Mouse (Mus musculus) heart, embryonic 10.5 days (tissue): ENCODE measurements around the gene Bola2. TPM values are rescaled to one million over a fixed set of nuclear protein-coding genes. Genes with fewer than 3 reads are reported as not detected.
"Not testable (repeated sequence)": the region's sequence is repeated elsewhere in the genome, so short reads cannot be mapped to it uniquely, and the experiment has no call there.

Source experiments
- DNase-seq: peaks from one replicate; pipeline ENCODE4 v3.0.0-alpha.2; 2017; ENCODE audit warnings: low spot score
- H3K27ac ChIP-seq: fragments of 300-500 bp; sonication (generic); 2 replicates; pipeline ENCODE4 v1.5.1; 2016; ENCODE audit warnings: mild to moderate bottlenecking
- H3K27me3 ChIP-seq: fragments of 300-500 bp; sonication (generic); 2 replicates; pipeline ENCODE4 v1.6.1; 2016; ENCODE audit warnings: mild to moderate bottlenecking; ENCODE audit not compliant: poor library complexity, insufficient read depth, severe bottlenecking
- H3K36me3 ChIP-seq: fragments of 300-500 bp; sonication (generic); 2 replicates; pipeline ENCODE4 v1.6.1; 2016; ENCODE audit warnings: mild to moderate bottlenecking, moderate library complexity
- H3K4me1 ChIP-seq: fragments of 300-500 bp; sonication (generic); 2 replicates; pipeline ENCODE4 v1.6.1; 2016; ENCODE audit warnings: mild to moderate bottlenecking
- H3K4me3 ChIP-seq: fragments of 300-500 bp; sonication (generic); 2 replicates; pipeline ENCODE4 v1.5.1; 2016; ENCODE audit warnings: mild to moderate bottlenecking, moderate library complexity
- H3K9me3 ChIP-seq: fragments of 300-500 bp; sonication (generic); 2 replicates; pipeline ENCODE4 v1.6.1; 2016; ENCODE audit warnings: mild to moderate bottlenecking, moderate library complexity
- WGBS: fragments of 180-500 bp; shearing (Covaris S2); methylation state at CpG from one replicate; pipeline ENCODE4 v1.1.7; 2016; 5-methylcytosine and 5-hydroxymethylcytosine counted together
- polyA plus RNA-seq: library from polyadenylated mRNA; unstranded; fragments of >200 nt; fragmentation: Nextera tagmentation; extraction: Ambion mirVana; gene quantifications from 2 replicates; pipeline ENCODE4 v1.2.1, GENCODE M21; 2016

The Bola2 gene
- polyA plus RNA-seq, 1 experiment from 2014 or later, result 159 TPM

DNA sequence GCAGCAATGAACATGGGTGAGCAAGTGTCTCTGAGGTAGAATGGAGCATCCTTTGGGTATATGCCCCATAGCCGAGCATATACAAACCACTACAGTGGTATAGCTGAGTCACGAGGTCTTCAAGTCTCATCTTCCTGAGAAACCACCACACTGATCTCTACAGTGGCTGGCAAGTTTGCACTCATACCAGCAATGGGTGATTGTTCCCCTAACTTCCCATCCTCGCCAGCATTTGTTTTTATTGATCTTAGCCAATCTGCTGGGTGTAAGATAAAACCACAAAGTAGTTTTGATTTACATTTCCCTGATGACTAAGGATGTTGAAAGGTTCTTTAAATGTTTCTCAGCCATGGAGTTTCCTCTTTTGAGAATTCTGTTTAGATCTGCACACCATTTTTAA lies 29.9 kb downstream of the Bola2 start:
- no peaks in the 10 kb centered on the region for H3K27me3 ChIP-seq
- DNase-seq, result no peak
- no peaks in the 10 kb centered on the region for H3K4me1 ChIP-seq
- no peaks in the 10 kb centered on the region for H3K36me3 ChIP-seq
- H3K9me3 ChIP-seq, result no peaks in the 10 kb centered on the region
- H3K27ac ChIP-seq, result no peak overlapping the region
- 66% methylated on average over 3 of the region's 3 CpGs for WGBS
- no peak overlapping the region for H3K4me3 ChIP-seq

DNA sequence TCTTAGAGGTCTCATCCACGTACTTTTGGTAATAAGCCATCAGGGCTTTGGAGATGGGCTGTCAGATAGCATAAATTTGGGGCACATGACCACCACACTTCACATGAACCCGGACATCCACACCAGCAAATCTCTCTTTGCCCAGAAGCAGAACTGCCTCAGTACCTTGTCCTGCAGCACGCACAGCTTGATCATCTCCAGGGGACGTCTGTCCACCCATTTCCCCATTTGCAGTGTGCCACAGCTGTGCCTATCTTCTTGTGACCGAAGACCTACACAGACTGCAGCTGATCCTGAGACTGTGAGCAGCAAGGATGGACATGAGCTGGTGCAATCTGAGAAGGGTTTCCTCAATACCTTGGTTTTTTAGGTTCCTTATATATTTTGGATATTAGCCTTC lies 30.5 kb downstream of the Bola2 start:
- Histone ChIP-seq H3K36me3 (no peaks in the 10 kb centered on the region), H3K4me1 (no peaks in the 10 kb centered on the region), H3K27ac (no peak overlapping the region), H3K27me3 (no peaks in the 10 kb centered on the region), H3K9me3 (no peaks in the 10 kb centered on the region), H3K4me3 (no peak overlapping the region)
- 79% methylated on average over 5 of the region's 5 CpGs for WGBS
- DNase-seq, result no peak

DNA sequence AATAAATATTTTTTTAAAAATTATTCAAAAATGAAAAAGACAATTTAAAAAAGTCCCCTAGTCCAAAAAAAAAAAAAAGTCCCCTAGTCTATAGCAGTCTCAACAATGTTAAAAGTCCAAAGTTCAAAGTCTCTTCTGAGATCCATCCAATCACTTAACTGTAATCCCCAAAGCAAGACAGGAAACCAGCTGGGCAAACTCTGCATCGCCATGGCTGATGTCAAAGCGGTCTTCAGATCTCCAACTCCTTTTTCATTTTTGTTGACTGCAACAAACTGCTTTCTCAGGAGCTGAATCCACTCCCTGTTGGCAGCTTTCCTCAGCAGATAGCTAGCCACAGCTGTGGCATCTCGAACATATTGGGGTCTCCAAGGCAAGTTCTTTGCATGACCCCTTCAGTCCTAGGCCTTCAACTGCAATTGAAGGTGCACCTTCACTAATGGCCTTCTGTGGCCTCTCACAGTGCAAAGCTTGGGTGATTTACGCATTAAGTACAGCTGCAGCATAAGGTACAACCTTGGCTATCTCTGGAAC lies 35.1 kb downstream of the Bola2 start:
- not testable (repeated sequence) for H3K27ac ChIP-seq, H3K4me1 ChIP-seq, DNase-seq, H3K4me3 ChIP-seq, H3K9me3 ChIP-seq, H3K36me3 ChIP-seq, H3K27me3 ChIP-seq
- 74% methylated on average over 4 of the region's 4 CpGs for WGBS

DNA sequence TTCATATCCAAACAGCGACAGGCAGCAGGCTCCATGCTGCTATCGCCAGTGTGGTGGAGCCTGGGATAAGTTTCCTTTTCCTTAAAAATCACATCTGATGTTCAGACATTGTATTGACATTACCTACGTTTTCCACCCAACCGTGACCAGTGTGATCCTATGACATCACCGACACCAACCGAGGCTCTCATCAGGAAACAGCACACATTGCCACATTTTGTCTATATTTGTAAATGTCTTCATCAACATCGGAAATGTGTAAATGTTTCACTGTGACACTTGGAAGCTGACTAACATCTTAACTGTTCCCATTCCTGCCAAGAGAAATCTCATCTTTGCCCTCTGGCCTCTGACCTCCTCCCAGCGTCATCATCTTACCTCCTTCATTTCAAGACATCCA lies 40.9 kb downstream of the Bola2 start:
- WGBS, result 77% methylated on average over 8 of the region's 8 CpGs

DNA sequence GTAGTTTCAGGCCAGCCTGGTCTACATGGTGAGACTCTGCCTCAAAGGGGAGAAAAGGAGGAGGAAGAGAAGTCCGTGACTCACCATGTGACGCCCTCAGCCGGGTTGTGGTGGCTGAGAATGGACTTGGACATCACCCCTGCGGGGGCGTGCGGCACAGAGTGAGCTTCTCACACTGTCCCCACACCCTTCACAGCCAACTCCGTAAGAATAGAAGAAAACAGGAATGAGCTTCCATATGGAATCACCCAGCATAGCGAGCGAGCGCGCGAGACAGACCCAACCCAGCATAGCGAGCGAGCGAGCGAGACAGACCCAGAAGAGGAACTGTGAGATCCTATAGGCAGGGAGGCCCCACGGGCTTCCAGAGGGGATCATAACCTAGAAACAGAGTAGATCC lies 44.4 kb downstream of the Bola2 start:
- Histone ChIP-seq H3K27me3 (peaks cover 18% of the 10 kb centered on the region; the same call in 1 of the 2 replicates), H3K4me3 (no peak overlapping the region), H3K4me1 (0 out of 2 replicates have a peak, but pooled peaks cover 5% of the 10 kb centered on the region), H3K27ac (no peak overlapping the region), H3K36me3 (no peaks in the 10 kb centered on the region), H3K9me3 (no peaks in the 10 kb centered on the region)
- DNase-seq, result no peak
- 84% methylated on average over 17 of the region's 17 CpGs for WGBS

More for the DNA sequence above, 40.9 kb downstream of the Bola2 start:
- Histone ChIP-seq H3K9me3 (no peaks in the 10 kb centered on the region), H3K27ac (no peak overlapping the region), H3K27me3 (peaks cover 22% of the 10 kb centered on the region; the same call in 1 of the 2 replicates), H3K4me1 (0 out of 2 replicates have a peak, but pooled peaks cover 5% of the 10 kb centered on the region), H3K4me3 (no peak overlapping the region), H3K36me3 (no peaks in the 10 kb centered on the region)
- no peak for DNase-seq

DNA sequence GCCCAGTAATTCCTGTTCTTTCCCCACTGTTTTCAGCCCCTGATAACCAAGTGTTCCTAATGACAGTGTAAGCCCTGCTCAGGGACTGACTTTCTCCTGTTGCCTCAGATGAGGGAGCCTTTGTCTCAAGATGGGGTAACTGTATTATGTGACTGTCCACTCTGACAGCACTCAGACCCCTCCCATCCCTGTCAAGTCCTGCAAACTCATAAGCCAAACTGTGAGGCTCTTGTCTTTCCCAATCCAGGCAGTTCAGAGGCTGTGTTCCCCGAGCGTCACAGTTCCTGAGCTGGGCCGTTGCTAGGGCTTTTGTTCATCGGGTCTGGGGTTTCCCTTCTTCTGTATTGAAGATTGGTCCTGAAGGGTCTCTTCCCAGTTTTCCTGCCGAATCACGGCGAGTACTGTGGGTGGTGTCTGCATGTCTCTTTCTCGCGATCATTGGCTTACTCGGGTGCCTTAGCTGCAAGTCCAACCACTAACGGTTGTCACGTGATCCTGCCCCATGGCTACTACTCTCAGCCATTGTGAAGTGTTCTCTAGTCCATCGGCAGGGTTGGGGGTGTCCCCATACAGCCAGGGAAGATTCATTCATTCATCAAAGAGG lies 45.0 kb downstream of the Bola2 start:
- Histone ChIP-seq H3K27ac (no peak overlapping the region), H3K9me3 (no peaks in the 10 kb centered on the region), H3K36me3 (no peaks in the 10 kb centered on the region), H3K4me1 (0 out of 2 replicates have a peak, but pooled peaks cover 5% of the 10 kb centered on the region), H3K27me3 (peaks cover 18% of the 10 kb centered on the region; the same call in 1 of the 2 replicates), H3K4me3 (no peak overlapping the region)
- DNase-seq, result no peak
- 77% methylated on average over 13 of the region's 13 CpGs for WGBS

DNA sequence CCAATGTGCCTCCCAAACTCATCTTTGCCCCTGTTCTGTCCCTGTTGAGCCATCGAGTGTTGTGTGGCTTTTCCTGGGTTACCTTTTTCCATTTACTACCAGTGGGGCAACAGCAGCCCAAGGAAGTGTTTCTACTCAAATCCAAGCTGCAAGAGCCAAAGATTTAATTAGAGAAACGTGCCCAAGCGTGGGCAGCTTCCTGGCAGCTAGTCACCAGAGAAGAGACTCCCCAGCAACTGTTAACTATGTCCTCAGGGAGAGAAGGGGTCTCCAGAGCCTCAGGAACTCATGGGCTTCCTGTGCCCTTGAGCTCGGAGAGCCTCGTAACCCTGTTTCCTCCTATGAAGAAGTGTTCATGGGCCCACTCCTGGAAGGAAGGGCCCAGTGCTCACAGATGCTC lies 45.8 kb downstream of the Bola2 start:
- H3K9me3 ChIP-seq, result no peaks in the 10 kb centered on the region
- H3K27me3 ChIP-seq, result peaks cover 18% of the 10 kb centered on the region; the same call in 1 of the 2 replicates
- no peak overlapping the region for H3K27ac ChIP-seq
- no peaks in the 10 kb centered on the region for H3K36me3 ChIP-seq
- WGBS, result 79% methylated on average over 5 of the region's 5 CpGs
- H3K4me1 ChIP-seq, result 0 out of 2 replicates have a peak, but pooled peaks cover 5% of the 10 kb centered on the region
- H3K4me3 ChIP-seq, result no peak overlapping the region
- DNase-seq, result no peak

DNA sequence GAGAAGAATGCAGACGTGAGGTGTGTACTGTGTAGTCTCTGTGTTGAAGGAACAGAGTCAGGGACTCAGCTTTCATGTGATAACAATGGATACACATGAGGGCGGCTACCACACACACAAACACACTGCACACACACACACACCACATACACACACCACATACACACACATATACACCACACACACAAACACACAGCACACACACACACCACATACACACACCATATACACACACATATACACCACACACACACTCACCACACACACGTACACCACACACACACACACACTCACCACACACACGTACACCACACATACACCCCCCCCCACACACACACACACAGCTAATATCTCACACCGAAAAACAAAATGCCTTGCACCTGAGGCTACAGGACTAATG lies 46.3 kb downstream of the Bola2 start:
- no peaks in the 10 kb centered on the region for H3K9me3 ChIP-seq

DNA sequence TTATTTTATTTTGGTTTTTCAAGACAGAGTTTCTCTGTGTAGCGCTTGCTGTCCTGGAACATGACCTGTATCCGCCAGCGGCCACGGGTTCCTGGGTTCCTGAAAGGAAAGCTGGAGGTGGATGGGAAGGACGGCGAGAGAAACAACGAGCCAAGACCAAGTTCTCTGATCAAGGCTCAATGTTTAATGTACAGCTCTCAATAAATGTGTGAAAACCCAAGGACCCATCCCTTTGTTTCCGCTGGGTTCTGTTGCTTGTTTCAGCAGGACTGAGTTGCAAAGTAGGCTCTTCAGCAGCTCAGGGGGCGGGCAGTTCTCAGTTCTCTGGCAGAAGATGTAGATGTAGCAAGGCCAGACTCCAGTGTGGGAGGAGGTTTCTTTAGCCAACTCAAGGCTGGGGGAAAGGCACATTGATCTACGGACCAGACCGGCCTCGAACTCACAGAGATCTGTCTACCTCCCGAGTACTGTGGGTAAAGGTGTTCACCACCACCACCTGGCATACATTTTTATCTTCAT lies 46.8 kb downstream of the Bola2 start:
- WGBS, result 87% methylated on average over 13 of the region's 13 CpGs
- no peaks in the 10 kb centered on the region for H3K9me3 ChIP-seq
- no peak overlapping the region for H3K4me3 ChIP-seq
- DNase-seq, result no peak
- H3K4me1 ChIP-seq, result peaks cover 9% of the 10 kb centered on the region; the same call in 1 of the 2 replicates
- H3K27ac ChIP-seq, result no peak overlapping the region
- H3K27me3 ChIP-seq, result peaks cover 18% of the 10 kb centered on the region; the same call in 1 of the 2 replicates
- no peaks in the 10 kb centered on the region for H3K36me3 ChIP-seq

More for the DNA sequence above, 46.3 kb downstream of the Bola2 start:
- Histone ChIP-seq H3K4me3 (no peak overlapping the region), H3K4me1 (peaks cover 9% of the 10 kb centered on the region; the same call in 1 of the 2 replicates), H3K27ac (no peak overlapping the region), H3K27me3 (peaks cover 18% of the 10 kb centered on the region; the same call in 1 of the 2 replicates), H3K36me3 (no peaks in the 10 kb centered on the region)
- 86% methylated on average over 5 of the region's 5 CpGs for WGBS
- DNase-seq, result no peak

DNA sequence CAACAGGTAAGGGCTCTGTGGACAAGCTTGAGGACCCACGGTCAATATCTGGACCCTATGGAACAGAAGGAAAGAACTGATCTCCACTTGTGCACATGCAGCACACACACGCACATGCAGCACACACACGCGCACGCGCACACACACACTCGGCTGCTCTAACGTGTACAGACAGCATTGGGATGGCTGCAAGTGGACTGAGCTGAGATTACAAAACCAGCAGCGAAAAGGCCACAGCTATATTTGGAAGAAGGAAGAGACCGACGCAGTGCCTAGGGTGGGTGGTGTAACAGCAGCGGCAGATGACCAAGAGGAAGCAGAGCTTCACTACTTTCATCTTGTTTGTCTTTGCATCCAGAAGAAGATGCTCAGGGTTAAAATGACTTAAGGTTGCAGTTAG lies 50.9 kb downstream of the Bola2 start:
- no peak for DNase-seq
- Histone ChIP-seq H3K9me3 (no peaks in the 10 kb centered on the region), H3K27ac (no peak overlapping the region), H3K36me3 (no peaks in the 10 kb centered on the region), H3K27me3 (0 out of 2 replicates have a peak, but pooled peaks cover under 1% of the 10 kb centered on the region), H3K4me1 (peaks cover 6% of the 10 kb centered on the region; the same call in 1 of the 2 replicates), H3K4me3 (no peak overlapping the region)
- WGBS, result 72% methylated on average over 12 of the region's 12 CpGs

DNA sequence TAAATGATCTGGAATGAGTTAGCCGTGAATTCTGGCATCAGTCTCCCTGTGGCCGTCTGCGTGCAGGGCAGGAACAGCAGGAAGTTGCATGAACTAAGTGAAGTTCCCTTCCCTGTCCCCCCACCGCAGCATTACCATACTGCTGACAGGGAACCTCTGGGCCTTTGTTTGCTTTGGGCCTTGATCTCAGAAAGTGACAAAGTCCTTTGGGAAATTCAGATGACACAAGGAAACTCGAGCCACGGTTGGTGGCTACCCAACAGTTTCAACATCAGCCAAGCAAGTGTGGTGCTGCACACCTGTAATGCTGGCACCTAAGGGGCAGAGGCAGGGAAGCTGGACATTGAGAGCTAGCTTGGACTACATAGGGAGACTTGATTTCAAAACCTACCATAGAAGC lies 51.6 kb downstream of the Bola2 start:
- Histone ChIP-seq H3K4me3 (no peak overlapping the region), H3K9me3 (no peaks in the 10 kb centered on the region), H3K36me3 (no peaks in the 10 kb centered on the region), H3K4me1 (peaks cover 6% of the 10 kb centered on the region; the same call in 1 of the 2 replicates), H3K27ac (no peak overlapping the region), H3K27me3 (no peaks in the 10 kb centered on the region)
- 36% methylated on average over 6 of the region's 6 CpGs for WGBS
- DNase-seq, result no peak

DNA sequence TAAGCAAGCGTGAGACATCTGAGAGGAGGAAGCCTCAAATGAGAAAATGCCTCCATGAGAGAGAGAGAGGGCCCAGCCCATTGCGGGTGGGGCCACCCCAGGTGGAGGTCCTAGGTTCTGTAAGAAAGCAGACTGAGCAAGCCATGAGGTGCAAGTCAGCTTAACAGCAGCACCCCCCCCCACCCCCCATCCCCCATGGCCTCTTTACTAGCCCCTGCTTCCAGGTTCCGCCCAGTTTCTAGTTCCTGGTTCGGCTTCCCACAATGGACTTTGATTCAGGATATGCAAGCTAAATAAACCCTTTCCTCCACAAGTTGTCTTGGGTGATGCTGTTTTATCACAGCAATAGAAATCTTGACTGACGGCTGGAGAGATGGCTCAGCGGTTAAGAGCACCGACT lies 53.6 kb downstream of the Bola2 start:
- H3K36me3 ChIP-seq, result no peaks in the 10 kb centered on the region
- no peaks in the 10 kb centered on the region for H3K9me3 ChIP-seq
- no peak overlapping the region for H3K27ac ChIP-seq
- H3K4me1 ChIP-seq, result peaks cover 6% of the 10 kb centered on the region; the same call in 1 of the 2 replicates
- WGBS, result 69% methylated on average over 7 of the region's 7 CpGs
- H3K4me3 ChIP-seq, result no peak overlapping the region
- DNase-seq, result no peak
- no peaks in the 10 kb centered on the region for H3K27me3 ChIP-seq
